Mouse (Mus musculus) heart, embryonic 16.5 days (tissue): ENCODE measurements at regions not wholly inside any gene's neighbourhood (a gene's known extent, or its start where the extent isn't known, plus 50 kb on each side); places are given as distances from the start of the nearest gene placed in this dataset.

ENCODE experiments used
- ATAC-seq: fragments of 200-750 bp; cut with Nextera tagmentation; replicated peaks from 2 replicates; pipeline ENCODE4 v1.8.0; 2017; ENCODE audit warnings: moderate number of reproducible peaks; ENCODE audit not compliant: insufficient read depth, low FRiP score; ENCODE audit errors: extremely low read depth
- H3K27ac ChIP-seq: fragments of 300-500 bp; sonication (generic); 2 replicates; pipeline ENCODE4 v1.5.1; 2014; ENCODE audit warnings: mild to moderate bottlenecking, low read length, control low read depth, moderate library complexity
- H3K27me3 ChIP-seq: fragments of 300-500 bp; sonication (generic); 2 replicates; pipeline ENCODE4 v1.6.1; 2014; ENCODE audit warnings: low read length, mixed read lengths; ENCODE audit not compliant: control insufficient read depth, insufficient read depth
- H3K36me3 ChIP-seq: fragments of 300-500 bp; sonication (generic); 2 replicates; pipeline ENCODE4 v1.6.1; 2014; ENCODE audit not compliant: control insufficient read depth, insufficient read depth
- H3K4me1 ChIP-seq: fragments of 300-500 bp; sonication (generic); 2 replicates; pipeline ENCODE4 v1.6.1; 2014; ENCODE audit warnings: low read length, mixed read lengths; ENCODE audit not compliant: control insufficient read depth, insufficient read depth
- H3K4me2 ChIP-seq: fragments of 300-500 bp; sonication (generic); 2 replicates; pipeline ENCODE4 v1.6.1; 2014; ENCODE audit warnings: low read depth, mild to moderate bottlenecking, control low read depth, low read length
- H3K4me3 ChIP-seq: fragments of 300-500 bp; sonication (generic); 2 replicates; pipeline ENCODE4 v1.5.1; 2014; ENCODE audit warnings: mild to moderate bottlenecking, control low read depth, low read length
- H3K9ac ChIP-seq: fragments of 300-500 bp; sonication (generic); 2 replicates; pipeline ENCODE4 v1.6.1; 2014; ENCODE audit warnings: low read length, control low read depth
- H3K9me3 ChIP-seq: fragments of 300-500 bp; sonication (generic); replicated peaks from 2 replicates; pipeline ENCODE4 v1.6.1; 2016; ENCODE audit warnings: low read length; ENCODE audit not compliant: control insufficient read depth
- WGBS: fragments of 180-500 bp; shearing (Covaris S2); extraction: QIAGEN DNeasy Blood & Tissue Kit; methylation state at CpG from one replicate; pipeline ENCODE4 v1.1.7; 2014; 5-methylcytosine and 5-hydroxymethylcytosine counted together

DNA sequence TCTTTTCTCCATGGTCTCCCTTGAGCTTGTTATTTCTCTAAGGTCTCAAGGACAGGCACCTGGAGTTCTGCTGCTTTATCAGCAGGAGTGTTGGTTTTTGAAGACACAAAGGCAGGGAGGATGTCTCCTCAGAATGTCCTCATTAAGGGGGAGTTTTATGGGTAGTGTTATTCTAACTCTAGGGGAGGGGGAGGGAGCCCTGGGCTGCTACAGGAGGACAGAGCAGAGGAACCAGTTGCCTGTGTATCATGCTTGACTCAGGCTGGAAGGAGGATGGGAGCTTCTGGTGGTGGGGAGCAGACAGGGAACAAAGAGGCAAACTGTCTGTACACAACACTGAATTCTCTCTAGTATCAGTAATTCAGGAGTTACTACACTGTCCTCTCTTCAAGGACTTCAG is 171.9 kb upstream of the Cntnap5a start:
- Histone ChIP-seq H3K27ac (no peak overlapping the region), H3K27me3 (no peaks in the 10 kb centered on the region), H3K4me3 (no peak overlapping the region), H3K4me2 (no peak overlapping the region), H3K36me3 (no peaks in the 10 kb centered on the region), H3K9me3 (no peaks in the 10 kb centered on the region), H3K4me1 (no peaks in the 10 kb centered on the region), H3K9ac (no peak overlapping the region)
- no peak for ATAC-seq

DNA sequence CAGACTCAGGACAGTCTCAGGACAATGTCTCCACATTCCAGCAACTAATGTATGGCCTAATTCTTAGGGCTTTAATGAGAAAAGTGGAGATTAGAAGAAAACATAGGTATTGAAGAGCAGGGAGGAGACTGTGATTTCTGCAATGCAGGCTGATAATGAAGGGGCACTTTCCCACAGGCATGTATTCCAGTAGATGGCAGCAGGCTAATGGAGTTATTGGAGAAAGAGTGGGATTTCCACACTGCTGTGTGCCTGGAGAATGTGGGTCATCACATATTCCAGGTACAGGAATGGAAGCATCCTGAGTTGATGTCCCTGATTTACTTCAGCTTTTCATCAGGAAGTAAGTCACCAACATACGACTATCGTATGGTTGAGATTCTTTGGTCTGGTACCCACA is 150.8 kb upstream of the Cntnap5a start:
- no peak for ATAC-seq
- Histone ChIP-seq H3K27ac (no peak overlapping the region), H3K36me3 (no peaks in the 10 kb centered on the region), H3K9ac (no peak overlapping the region), H3K4me3 (no peak overlapping the region), H3K27me3 (no peaks in the 10 kb centered on the region), H3K4me2 (no peak overlapping the region), H3K4me1 (no peaks in the 10 kb centered on the region), H3K9me3 (no peaks in the 10 kb centered on the region)
- 75% methylated on average over 2 of the region's 2 CpGs for WGBS

DNA sequence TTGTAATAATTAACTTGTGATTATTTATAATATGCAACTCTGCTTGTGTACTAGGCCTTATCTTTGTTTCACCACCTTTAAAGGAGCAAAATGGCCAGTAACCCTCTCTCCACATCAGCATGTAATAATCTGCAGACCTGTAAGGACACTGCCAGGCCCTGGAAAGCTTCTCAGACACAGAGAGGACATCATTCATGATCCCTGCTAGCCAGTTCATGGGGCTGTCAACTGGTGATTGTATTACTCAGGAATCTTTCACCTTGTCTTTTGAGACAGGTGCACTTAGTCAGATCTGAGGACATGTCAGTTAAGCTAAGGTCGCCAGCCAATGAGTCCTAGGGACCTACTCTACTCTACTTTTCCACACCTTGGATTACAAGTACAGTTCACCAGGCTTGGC is 138.6 kb upstream of the Cntnap5a start:
- Histone ChIP-seq H3K9ac (no peak overlapping the region), H3K27ac (no peak overlapping the region), H3K36me3 (no peaks in the 10 kb centered on the region), H3K4me3 (no peak overlapping the region), H3K9me3 (no peaks in the 10 kb centered on the region), H3K4me1 (no peaks in the 10 kb centered on the region), H3K27me3 (no peaks in the 10 kb centered on the region), H3K4me2 (no peak overlapping the region)
- WGBS: 37% methylated on average over 1 of the region's 1 CpGs
- 0 out of 2 replicates have a peak, but pooled peaks have one; percentile 10 for ATAC-seq
